Mouse (Mus musculus) cerebellum, adult 11 months (tissue): ENCODE measurements around the gene Trappc2l.

Experiments used
- DNase-seq: peaks from one replicate; pipeline ENCODE4 v3.0.0; 2022

Gene Trappc2l

DNA sequence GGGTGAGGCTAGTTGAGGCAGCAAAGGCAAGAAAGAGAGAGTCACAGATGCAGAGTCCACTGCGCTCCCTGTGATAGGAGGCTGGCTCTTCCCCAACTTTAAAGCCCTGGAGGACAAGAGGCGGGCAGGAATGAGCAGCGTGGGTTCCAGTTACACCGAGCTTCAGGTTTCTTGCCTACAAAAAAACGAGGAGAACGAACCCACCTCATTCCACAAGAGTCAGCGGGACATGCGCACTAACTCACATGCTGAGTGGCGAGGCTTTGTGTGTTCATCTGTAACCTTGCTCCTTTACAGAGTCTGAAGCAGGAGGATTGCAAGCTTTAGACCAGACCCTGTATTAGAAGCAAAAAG lies 47.3 kb downstream of the Trappc2l start:
- no peak for DNase-seq

GRCm38 (mm10) chr8:122660022-122660421 lies 48.6 kb downstream of the Trappc2l start:
- DNase-seq: no peak

GRCm38 (mm10) chr8:122661138-122661537 lies 49.7 kb downstream of the Trappc2l start:
- DNase-seq: no peak

DNA sequence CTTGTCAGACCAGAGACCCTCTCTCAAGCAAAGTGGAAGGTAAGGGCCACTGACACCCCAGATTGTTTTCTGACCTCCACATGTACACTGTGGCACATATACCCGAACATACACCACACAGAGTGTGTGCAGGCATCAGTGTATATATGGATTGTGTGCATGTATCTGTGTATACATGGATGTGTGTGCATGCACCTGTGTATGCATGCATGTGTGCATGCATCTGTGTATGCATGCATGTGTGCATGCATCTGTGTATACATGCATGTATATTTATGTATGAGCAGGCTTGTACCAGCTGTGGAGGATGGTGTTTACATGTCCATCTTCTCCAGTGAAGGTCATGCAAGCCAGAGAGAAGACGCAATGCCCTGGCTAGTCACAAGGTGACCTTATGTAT lies 50.5 kb downstream of the Trappc2l start:
- no peak for DNase-seq

DNA sequence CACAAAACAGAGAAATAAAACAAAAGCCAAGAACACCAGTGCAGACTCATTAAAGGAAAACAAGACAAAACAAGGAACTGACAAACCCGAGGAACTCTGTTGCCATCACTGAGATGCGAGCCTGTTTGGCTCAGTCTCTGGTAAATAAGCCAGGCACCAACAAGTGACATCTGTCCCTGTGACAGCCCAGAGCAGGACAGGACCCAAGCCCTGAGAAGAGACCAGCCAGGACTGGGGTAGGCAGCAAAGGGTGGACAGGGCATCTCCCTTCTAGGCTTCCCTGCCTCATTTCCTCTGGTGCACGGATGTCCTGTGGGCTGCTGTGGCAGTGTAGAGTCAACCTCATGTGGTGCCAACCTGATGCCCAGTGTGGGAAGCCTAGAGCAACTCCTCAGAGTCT lies 51.7 kb downstream of the Trappc2l start:
- no peak for DNase-seq

GRCm38 (mm10) chr8:122663670-122664069 lies 52.2 kb downstream of the Trappc2l start:
- DNase-seq: no peak

DNA sequence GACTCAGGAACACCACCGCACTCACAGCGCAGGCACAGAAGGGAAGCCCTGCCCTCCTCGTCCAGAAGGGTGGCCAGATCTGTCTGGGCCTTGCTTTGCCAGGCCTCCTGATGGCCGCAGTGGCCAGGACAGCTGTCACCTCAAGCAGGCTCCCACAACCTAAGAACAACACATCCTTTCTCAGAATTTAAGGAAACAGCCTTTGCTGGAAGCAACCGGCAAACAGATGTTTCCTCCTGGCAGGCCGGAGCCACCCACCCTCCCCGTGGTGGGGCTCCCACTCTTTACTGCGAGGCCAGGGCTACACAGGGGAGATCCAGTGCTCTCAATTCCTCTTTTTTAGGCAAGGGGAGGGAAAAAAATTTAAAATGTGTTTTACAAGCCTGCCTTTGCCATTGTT lies 53.8 kb downstream of the Trappc2l start:
- peak; percentile 68 for DNase-seq

GRCm38 (mm10) chr8:122665667-122666316 lies 54.4 kb downstream of the Trappc2l start:
- DNase-seq: peak; percentile 63
